Mouse (Mus musculus) lung, embryonic 15.5 days (tissue): ENCODE measurements around the gene Nkx1-1. TPM values are rescaled to one million over a fixed set of nuclear protein-coding genes. Genes with fewer than 3 reads are reported as not detected.

Experiments used
- ATAC-seq: fragments of 200-750 bp; cut with Nextera tagmentation; 2 replicates; pipeline ENCODE4 v1.8.0; 2017; ENCODE audit warnings: moderate number of reproducible peaks, borderline replicate concordance; ENCODE audit not compliant: low FRiP score, low TSS enrichment; ENCODE audit errors: extremely low read depth
- H3K27ac ChIP-seq: fragments of 300-500 bp; sonication (generic); 2 replicates; pipeline ENCODE4 v1.5.1; 2015; ENCODE audit warnings: moderate library complexity, mild to moderate bottlenecking, inconsistent platforms
- H3K27me3 ChIP-seq: fragments of 300-500 bp; sonication (generic); 2 replicates; pipeline ENCODE4 v1.6.1; 2015; ENCODE audit warnings: inconsistent platforms
- H3K36me3 ChIP-seq: fragments of 300-500 bp; sonication (generic); 2 replicates; pipeline ENCODE4 v1.6.1; 2015; ENCODE audit warnings: inconsistent platforms
- H3K4me1 ChIP-seq: fragments of 300-500 bp; sonication (generic); 2 replicates; pipeline ENCODE4 v1.6.1; 2015; ENCODE audit warnings: inconsistent platforms
- H3K4me2 ChIP-seq: fragments of 300-500 bp; sonication (generic); 2 replicates; pipeline ENCODE4 v1.6.1; 2015; ENCODE audit warnings: inconsistent platforms, mild to moderate bottlenecking, moderate library complexity
- H3K4me3 ChIP-seq: fragments of 300-500 bp; sonication (generic); 2 replicates; pipeline ENCODE4 v1.5.1; 2015; ENCODE audit warnings: mild to moderate bottlenecking, inconsistent platforms
- H3K9ac ChIP-seq: fragments of 300-500 bp; sonication (generic); 2 replicates; pipeline ENCODE4 v1.6.1; 2015; ENCODE audit warnings: inconsistent platforms
- H3K9me3 ChIP-seq: fragments of 300-500 bp; sonication (generic); 2 replicates; pipeline ENCODE4 v1.6.1; 2016; ENCODE audit warnings: inconsistent platforms
- WGBS: fragments of 180-500 bp; shearing (Covaris S2); methylation state at CpG from one replicate; pipeline ENCODE4 v1.1.7; 2015; 5-methylcytosine and 5-hydroxymethylcytosine counted together
- polyA plus RNA-seq: library from polyadenylated mRNA; unstranded; fragments of >200 nt; fragmentation: Nextera tagmentation; extraction: Ambion mirVana; gene quantifications from 2 replicates; pipeline ENCODE4 v1.2.1, GENCODE M21; 2015

Nkx1-1 gene
- polyA plus RNA-seq, 1 experiment from 2014 or later = not detected

GRCm38 (mm10) chr5:33435941-33436340 is 2.2 kb upstream of the Nkx1-1 start:
- H3K9ac ChIP-seq = no peak overlapping the region
- no peak overlapping the region for H3K4me3 ChIP-seq
- no peaks in the 10 kb centered on the region for H3K36me3 ChIP-seq
- H3K27ac ChIP-seq = no peak overlapping the region
- H3K4me1 ChIP-seq = peaks cover 22% of the 10 kb centered on the region
- H3K27me3 ChIP-seq = peaks cover 76% of the 10 kb centered on the region
- H3K9me3 ChIP-seq = no peaks in the 10 kb centered on the region
- no peak overlapping the region for H3K4me2 ChIP-seq
- ATAC-seq = no peak
- WGBS = 7% methylated on average over 4 of the region's 4 CpGs

- Histone ChIP-seq H3K27me3 (peaks cover 83% of the 10 kb centered on the region), H3K27ac (no peak overlapping the region), H3K9ac (no peak overlapping the region), H3K4me2 (no peak overlapping the region), H3K36me3 (no peaks in the 10 kb centered on the region), H3K9me3 (no peaks in the 10 kb centered on the region), H3K4me1 (peaks cover 29% of the 10 kb centered on the region), H3K4me3 (no peak overlapping the region)
- ATAC-seq = no peak
- WGBS = 4% methylated on average over 26 of the region's 26 CpGs
Measured at GRCm38 (mm10) chr5:33435151-33435550, 1.4 kb upstream of the Nkx1-1 start.

GRCm38 (mm10) chr5:33434141-33434780 is 485 bp upstream of the Nkx1-1 start:
- no peaks in the 10 kb centered on the region for H3K36me3 ChIP-seq
- peak overlapping the region; percentile 36 for H3K4me2 ChIP-seq
- H3K9ac ChIP-seq = no peak overlapping the region
- no peak overlapping the region for H3K27ac ChIP-seq
- H3K9me3 ChIP-seq = no peaks in the 10 kb centered on the region
- no peak for ATAC-seq
- WGBS = under 1% methylated on average over 58 of the region's 60 CpGs
- H3K4me3 ChIP-seq = peak overlapping the region; percentile 9
- peaks cover 92% of the 10 kb centered on the region for H3K27me3 ChIP-seq
- H3K4me1 ChIP-seq = peaks cover 29% of the 10 kb centered on the region

GRCm38 (mm10) chr5:33432057-33432935 is 1.5 kb downstream of the Nkx1-1 start:
- no peak overlapping the region for H3K4me3 ChIP-seq
- no peak for ATAC-seq
- under 1% methylated on average over 39 of the region's 39 CpGs for WGBS

GRCm38 (mm10) chr5:33431173-33432005 is 2.4 kb downstream of the Nkx1-1 start:
- Histone ChIP-seq H3K4me1 (peaks cover 25% of the 10 kb centered on the region; the same call in 1 of the 2 replicates), H3K4me2 (peak overlapping the region; percentile 49), H3K4me3 (peak overlapping the region; percentile 15), H3K27me3 (peaks cover 94% of the 10 kb centered on the region), H3K27ac (no peak overlapping the region), H3K9ac (no peak overlapping the region), H3K9me3 (no peaks in the 10 kb centered on the region), H3K36me3 (no peaks in the 10 kb centered on the region)
- no peak for ATAC-seq
- under 1% methylated on average over 77 of the region's 77 CpGs for WGBS

More at GRCm38 (mm10) chr5:33432057-33432935, 1.5 kb downstream of the Nkx1-1 start:
- peaks cover 25% of the 10 kb centered on the region; the same call in 1 of the 2 replicates for H3K4me1 ChIP-seq
- no peak overlapping the region for H3K4me2 ChIP-seq
- no peaks in the 10 kb centered on the region for H3K9me3 ChIP-seq
- H3K27ac ChIP-seq = no peak overlapping the region
- no peak overlapping the region for H3K9ac ChIP-seq
- H3K27me3 ChIP-seq = peaks cover 97% of the 10 kb centered on the region
- H3K36me3 ChIP-seq = no peaks in the 10 kb centered on the region

- Histone ChIP-seq H3K4me1 (peaks cover 25% of the 10 kb centered on the region; the same call in 1 of the 2 replicates), H3K9me3 (no peaks in the 10 kb centered on the region), H3K9ac (no peak overlapping the region), H3K36me3 (no peaks in the 10 kb centered on the region), H3K27ac (no peak overlapping the region), H3K4me2 (peak overlapping the region; percentile 49), H3K4me3 (peak overlapping the region; percentile 15), H3K27me3 (peaks cover 89% of the 10 kb centered on the region)
- 1% methylated on average over 64 of the region's 64 CpGs for WGBS
- no peak for ATAC-seq
Measured at GRCm38 (mm10) chr5:33430511-33431172, 3.1 kb downstream of the Nkx1-1 start.

GRCm38 (mm10) chr5:33430106-33430505 is 3.7 kb downstream of the Nkx1-1 start:
- Histone ChIP-seq H3K4me3 (no peak overlapping the region), H3K27ac (no peak overlapping the region), H3K9me3 (no peaks in the 10 kb centered on the region), H3K36me3 (no peaks in the 10 kb centered on the region), H3K4me1 (peaks cover 25% of the 10 kb centered on the region; the same call in 1 of the 2 replicates), H3K9ac (no peak overlapping the region), H3K4me2 (peak overlapping the region; percentile 49; the same call in 1 of the 2 replicates), H3K27me3 (peaks cover 87% of the 10 kb centered on the region)
- WGBS = 5% methylated on average over 16 of the region's 16 CpGs
- no peak for ATAC-seq

GRCm38 (mm10) chr5:33427461-33427860 is 6.3 kb downstream of the Nkx1-1 start:
- Histone ChIP-seq H3K4me3 (no peak overlapping the region), H3K4me1 (peaks cover 12% of the 10 kb centered on the region; the same call in 1 of the 2 replicates), H3K27me3 (peaks cover 61% of the 10 kb centered on the region), H3K9me3 (no peaks in the 10 kb centered on the region), H3K27ac (no peak overlapping the region), H3K4me2 (no peak overlapping the region), H3K36me3 (no peaks in the 10 kb centered on the region), H3K9ac (no peak overlapping the region)
- no peak for ATAC-seq

GRCm38 (mm10) chr5:33420313-33420712 is 13.5 kb downstream of the Nkx1-1 start:
- no peak overlapping the region for H3K4me2 ChIP-seq
- no peaks in the 10 kb centered on the region for H3K36me3 ChIP-seq
- H3K4me1 ChIP-seq = no peaks in the 10 kb centered on the region
- ATAC-seq = no peak
- no peaks in the 10 kb centered on the region for H3K9me3 ChIP-seq
- no peak overlapping the region for H3K27ac ChIP-seq
- H3K27me3 ChIP-seq = peaks cover 2% of the 10 kb centered on the region; the same call in 1 of the 2 replicates
- no peak overlapping the region for H3K4me3 ChIP-seq
- 64% methylated on average over 3 of the region's 3 CpGs for WGBS
- no peak overlapping the region for H3K9ac ChIP-seq

GRCm38 (mm10) chr5:33400819-33401218 is 33.0 kb downstream of the Nkx1-1 start:
- Histone ChIP-seq H3K4me1 (no peaks in the 10 kb centered on the region), H3K9me3 (no peaks in the 10 kb centered on the region), H3K9ac (no peak overlapping the region), H3K4me2 (no peak overlapping the region), H3K4me3 (no peak overlapping the region), H3K36me3 (no peaks in the 10 kb centered on the region), H3K27ac (no peak overlapping the region), H3K27me3 (no peaks in the 10 kb centered on the region)
- no peak for ATAC-seq
- 57% methylated on average over 12 of the region's 12 CpGs for WGBS

- 78% methylated on average over 7 of the region's 7 CpGs for WGBS
Measured at GRCm38 (mm10) chr5:33396828-33397227, 36.9 kb downstream of the Nkx1-1 start.

More at GRCm38 (mm10) chr5:33396828-33397227, 36.9 kb downstream of the Nkx1-1 start:
- ATAC-seq = no peak
- Histone ChIP-seq H3K36me3 (peaks cover 5% of the 10 kb centered on the region), H3K9me3 (no peaks in the 10 kb centered on the region), H3K27ac (no peak overlapping the region), H3K4me1 (no peaks in the 10 kb centered on the region), H3K27me3 (no peaks in the 10 kb centered on the region), H3K9ac (no peak overlapping the region), H3K4me3 (no peak overlapping the region), H3K4me2 (no peak overlapping the region)
